23 mouse cellular contexts compared by ENCODE assay signal in genomic region chr5:52652086-52652485, GRCm38 (mm10).
"Had no signal": no experiment of that assay in that cellular context is flagged by ENCODE, and none has a peak within 500 bp of the region (broad histone marks: within the 10 kb centered on the region; RNA-seq: fewer than 3 reads in every experiment).

No protein-coding gene starts in this region.

- H3K4me1 ChIP-seq: heart, embryonic 10.5 days; heart, embryonic 12.5 days; hindbrain, embryonic 10.5 days; hindbrain, embryonic 12.5 days; intestine, embryonic 15.5 days; limb, embryonic 10.5 days had no signal

- H3K4me3 ChIP-seq: heart, embryonic 10.5 days; heart, embryonic 12.5 days; hindbrain, embryonic 10.5 days; hindbrain, embryonic 12.5 days; intestine, embryonic 15.5 days; layer of hippocampus, adult 2 months; left cerebral cortex, adult 2 months; limb, embryonic 10.5 days; limb, embryonic 12.5 days had no signal

- DNase-seq: gastrocnemius, postnatal 25 days; heart, adult 18-20 months; heart, postnatal 10 days; heart, postnatal 4 days; kidney, adult 18-20 months; kidney, adult 8-10 months; kidney, postnatal 10 days; kidney, postnatal 25 days; kidney, postnatal 4 days; liver had no signal

- H3K27me3 ChIP-seq: heart, embryonic 12.5 days; hindbrain, embryonic 12.5 days; intestine, embryonic 15.5 days; limb, embryonic 12.5 days had no signal

- H3K27ac ChIP-seq: heart, embryonic 10.5 days; hindbrain, embryonic 10.5 days; hindbrain, embryonic 12.5 days; hindbrain, embryonic 14.5 days; intestine, embryonic 15.5 days; layer of hippocampus, adult 2 months; limb, embryonic 10.5 days; limb, embryonic 12.5 days had no signal

- ATAC-seq: hindbrain, embryonic 16.5 days; inflammation-experienced regulatory T-cells, adult 6 months; intestine, embryonic 15.5 days; intestine, postnatal 0 days had no signal
